Mouse (Mus musculus) lung, postnatal 0 days (tissue): ENCODE data around the gene Atp5j.

ENCODE experiments used
- CTCF ChIP-seq: IDR thresholded peaks from 2 replicates; pipeline ENCODE4 v1.5.1; 2016; ENCODE audit warnings: antibody characterized with exemption, mild to moderate bottlenecking
- EP300 ChIP-seq: IDR thresholded peaks from 2 replicates; pipeline ENCODE4 v1.6.1; 2016; ENCODE audit warnings: antibody characterized with exemption, mild to moderate bottlenecking, control low read depth

GRCm38 (mm10) chr16:84813852-84814251 is 21.6 kb downstream of the Atp5j start:
- no peak for TF ChIP-seq CTCF
- no peak for TF ChIP-seq EP300
